In the genomic region with DNA sequence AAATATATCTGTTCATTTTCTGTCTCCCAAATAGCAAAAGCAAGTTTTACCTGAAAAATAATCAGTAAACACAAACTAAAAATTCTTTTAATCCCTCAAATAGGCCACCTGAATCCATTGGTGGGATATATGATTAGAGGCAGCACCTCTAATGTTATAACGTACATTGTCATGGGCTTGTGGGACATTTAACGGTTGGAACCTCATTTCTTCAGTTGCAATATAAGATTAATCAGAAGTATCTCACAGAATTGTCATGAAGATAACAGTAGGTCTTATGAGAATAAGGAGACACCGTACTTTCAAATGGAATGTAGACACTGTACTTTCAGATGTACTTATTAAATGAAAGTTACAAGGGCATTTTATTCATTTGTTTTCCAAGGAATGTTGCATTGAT, we compare ENCODE assay signal across 16 mouse cellular contexts.
"Had no signal": no experiment of that assay in that cellular context is flagged by ENCODE, and none has a peak within 500 bp of the region (broad histone marks: within the 10 kb centered on the region; RNA-seq: fewer than 3 reads in every experiment).

No protein-coding gene starts in this region.

- H3K4me2 ChIP-seq: neural tube, embryonic 12.5 days; neural tube, embryonic 13.5 days; neural tube, embryonic 15.5 days; stomach, embryonic 15.5 days had no signal

- H3K27me3 ChIP-seq: neural tube, embryonic 12.5 days; neural tube, embryonic 13.5 days; neural tube, embryonic 15.5 days; stomach, embryonic 15.5 days had no signal

- H3K9me3 ChIP-seq: neural tube, embryonic 12.5 days; neural tube, embryonic 13.5 days; neural tube, embryonic 15.5 days; stomach, embryonic 15.5 days had no signal

- H3K4me3 ChIP-seq: neural tube, embryonic 12.5 days; neural tube, embryonic 13.5 days; neural tube, embryonic 15.5 days; stomach, embryonic 15.5 days had no signal

- DNase-seq: retina, postnatal 1 day; right cerebral cortex, adult 18-20 months; right cerebral cortex, postnatal 14 days; right cerebral cortex, postnatal 25 days; right cerebral cortex, postnatal 4 days; spleen, adult 18-20 months; thymus, adult 18-20 months; thymus, adult 2 months; thymus, postnatal 14 days; thymus, postnatal 36 days; thymus, postnatal 4 days had no signal

- H3K9ac ChIP-seq: neural tube, embryonic 12.5 days; neural tube, embryonic 13.5 days; neural tube, embryonic 15.5 days; stomach, embryonic 15.5 days had no signal

- H3K27ac ChIP-seq: neural tube, embryonic 12.5 days; neural tube, embryonic 13.5 days; neural tube, embryonic 15.5 days; stomach, embryonic 15.5 days; stomach, postnatal 0 days had no signal

- H3K36me3 ChIP-seq: neural tube, embryonic 12.5 days; neural tube, embryonic 13.5 days; neural tube, embryonic 15.5 days; stomach, embryonic 15.5 days had no signal
